Mouse (Mus musculus) olfactory bulb, adult 2 months (tissue): ENCODE measurements around the gene Klf6.

Experiments
- CTCF ChIP-seq: fragments of 200-500 bp; IDR thresholded peaks from 2 replicates; pipeline ENCODE4 v1.5.1; 2012; ENCODE audit warnings: low read depth, mild to moderate bottlenecking, low read length, moderate library complexity; ENCODE audit not compliant: insufficient read depth
- POLR2A ChIP-seq: fragments of 200-500 bp; IDR thresholded peaks from 2 replicates; pipeline ENCODE4 v1.6.1; 2012; ENCODE audit warnings: mild to moderate bottlenecking, low read depth, low read length, moderate library complexity; ENCODE audit not compliant: insufficient read depth

DNA sequence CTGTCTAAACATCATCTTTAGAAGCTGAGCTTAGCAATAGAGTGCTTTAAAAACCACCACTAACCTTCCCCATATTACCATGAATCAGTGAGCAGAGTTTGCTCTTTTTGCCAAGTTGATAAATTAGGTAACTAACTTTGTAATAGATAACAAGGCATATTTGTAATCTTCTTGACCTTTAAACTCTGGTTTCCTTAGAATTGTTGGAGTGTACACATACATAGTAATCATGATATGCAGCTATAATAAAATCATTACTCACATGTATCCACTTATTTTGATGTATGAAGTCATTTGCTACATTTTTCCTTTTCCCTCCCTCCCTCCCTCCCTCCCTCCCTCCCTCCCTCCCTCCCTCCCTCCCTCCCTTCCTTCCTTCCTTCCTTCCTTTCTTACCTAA is 56.1 kb downstream of the Klf6 start:
- TF ChIP-seq CTCF = no peak
- no peak for TF ChIP-seq POLR2A
